Mouse (Mus musculus) ES-CJ7 (cell line): ENCODE measurements at regions not wholly inside any gene's neighbourhood (a gene's known extent, or its start where the extent isn't known, plus 50 kb on each side); places are given as distances from the start of the nearest gene placed in this dataset.
A peak's percentile ranks its signal among the peaks of the same experiment; 100 is the strongest.
"Not testable (repeated sequence)": the region's sequence is repeated elsewhere in the genome, so short reads cannot be mapped to it uniquely, and the experiment has no call there.

Source experiments
- DNase-seq: peaks from one replicate; pipeline ENCODE4 v3.0.0; 2011; ENCODE audit warnings: low read depth, low spot score

DNA sequence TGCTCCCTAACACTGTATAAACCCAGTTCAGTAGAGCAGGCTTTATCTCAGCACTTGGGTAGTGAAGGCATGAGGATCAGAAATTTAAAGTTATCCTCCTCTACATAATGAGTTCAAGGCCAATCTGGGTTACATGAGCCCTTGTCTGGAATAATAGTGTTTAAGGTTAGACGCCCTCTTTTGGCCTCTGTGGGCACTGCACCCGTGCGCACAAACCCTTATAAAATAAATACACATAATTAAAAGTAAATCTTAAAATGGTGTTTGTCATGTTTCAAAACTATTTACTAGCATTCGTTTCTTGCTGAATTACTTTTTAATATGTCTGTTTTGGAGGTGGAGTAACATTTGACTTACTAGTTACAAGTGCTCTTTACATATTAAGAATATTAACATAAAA is 271.2 kb downstream of the Cyp26b1 start:
- no peak for DNase-seq

DNA sequence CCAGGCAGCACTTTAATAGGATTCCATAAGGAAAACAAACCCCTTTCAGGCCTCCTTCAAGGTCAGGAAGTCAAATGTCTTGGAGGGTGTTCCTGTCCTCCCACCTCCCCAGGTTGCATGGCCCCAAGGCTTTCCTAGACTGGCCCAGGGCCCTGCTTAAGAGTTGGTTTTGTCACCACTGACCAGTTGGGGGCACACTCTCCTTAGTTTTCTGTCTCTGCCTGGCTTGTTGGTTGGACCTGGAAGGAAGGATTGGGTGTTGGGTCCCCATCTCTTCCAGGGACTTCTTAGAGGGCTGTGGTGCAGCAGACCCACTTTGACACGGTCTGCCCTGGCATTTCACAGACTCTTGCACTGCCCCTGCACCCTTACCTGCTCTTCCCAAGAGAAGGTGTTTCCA is 273.1 kb downstream of the Cyp26b1 start:
- DNase-seq, result peak; percentile 12

DNA sequence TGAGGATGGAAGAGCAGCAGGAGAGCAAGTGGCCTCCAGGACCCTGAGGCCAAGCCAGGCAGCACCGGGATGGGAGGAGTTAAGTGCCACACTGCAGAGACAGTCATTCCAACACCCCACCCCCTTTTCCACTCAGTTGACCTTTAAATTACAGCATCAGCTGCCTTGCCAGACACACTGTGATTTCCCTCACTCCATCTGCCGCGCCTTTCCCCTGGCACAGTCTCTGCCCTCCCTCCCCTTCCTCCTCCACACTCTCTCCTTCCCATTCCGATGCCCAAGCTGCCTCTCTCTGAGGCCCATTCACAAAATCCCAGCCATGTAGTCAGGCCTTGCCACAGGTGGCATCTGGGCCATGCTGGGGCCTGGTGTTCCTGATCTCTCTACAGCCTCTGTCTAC is 274.9 kb downstream of the Cyp26b1 start:
- no peak for DNase-seq

DNA sequence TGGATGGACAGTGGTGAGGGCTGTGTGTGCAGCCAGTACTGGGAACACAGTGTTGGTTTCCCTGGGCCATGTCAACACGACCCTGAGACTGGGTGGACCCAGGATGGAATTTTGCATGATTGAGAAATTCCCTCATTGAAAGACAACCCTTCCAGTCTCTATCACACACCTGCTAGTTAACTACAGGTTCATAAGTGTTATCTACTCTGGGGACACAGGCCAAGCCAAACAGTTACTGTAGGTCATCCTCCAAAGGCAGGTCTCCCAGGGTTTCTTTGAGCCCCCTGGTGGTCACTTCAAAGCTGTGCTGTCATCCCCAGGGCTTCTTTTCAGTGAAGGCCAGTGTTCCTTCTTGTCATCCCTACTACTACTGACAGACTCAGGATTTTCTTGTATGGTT is 276.7 kb downstream of the Cyp26b1 start:
- peak; percentile 23 for DNase-seq

DNA sequence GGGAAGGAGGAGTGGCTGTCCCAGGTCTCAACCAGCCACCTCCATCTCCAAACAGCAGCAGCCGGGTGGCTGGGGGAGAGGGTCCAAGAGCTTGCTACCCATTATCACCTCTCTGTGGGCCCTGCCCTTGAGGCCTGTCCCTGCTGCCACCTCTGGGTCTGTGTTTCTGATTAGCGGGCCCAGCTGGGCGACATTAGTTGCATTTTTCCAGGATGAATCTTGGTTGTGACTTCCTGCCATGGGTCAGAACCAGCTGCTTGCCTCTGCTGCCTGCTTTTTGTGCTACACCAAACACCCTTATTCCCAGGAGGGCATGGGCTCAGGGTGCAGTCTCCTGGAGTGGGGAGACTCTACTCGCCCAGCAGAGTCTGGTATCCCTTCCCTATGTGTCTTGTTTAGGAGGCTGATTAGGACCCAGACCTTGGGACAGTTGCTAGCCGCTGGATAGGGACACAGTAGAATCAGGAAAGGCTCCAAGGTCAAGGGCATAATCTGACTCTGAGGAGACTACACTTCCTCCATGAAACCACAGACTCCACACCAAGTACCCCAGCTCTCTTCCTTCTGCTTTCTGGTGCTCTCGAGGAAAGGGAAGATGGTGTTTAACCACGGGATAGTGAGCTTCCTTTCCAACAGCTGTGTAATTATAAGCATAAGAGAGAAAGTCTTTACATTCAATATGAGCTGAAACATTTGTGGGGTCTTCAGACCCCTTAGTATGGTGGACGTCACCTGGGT is 278.4 kb downstream of the Cyp26b1 start:
- DNase-seq, result no peak

DNA sequence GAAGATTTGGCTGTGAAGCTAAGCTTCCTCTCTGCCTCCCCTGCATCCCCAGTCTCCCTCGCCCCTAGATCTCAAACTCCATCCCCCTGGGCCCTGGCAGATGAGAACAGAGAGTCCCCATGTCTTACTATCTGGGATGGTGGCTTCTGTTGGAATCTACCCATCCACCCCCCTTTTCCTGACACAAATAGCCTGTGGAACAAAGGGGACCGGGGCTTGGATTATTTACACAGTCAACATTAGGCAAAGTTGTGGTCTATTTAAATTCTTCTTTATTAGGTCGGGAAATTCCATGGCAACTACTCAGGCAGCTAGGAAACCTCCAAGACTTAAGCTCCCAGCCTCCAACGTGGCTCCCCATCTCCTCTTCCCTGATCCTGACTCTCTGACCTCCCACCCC is 279.9 kb downstream of the Cyp26b1 start:
- DNase-seq, result no peak

DNA sequence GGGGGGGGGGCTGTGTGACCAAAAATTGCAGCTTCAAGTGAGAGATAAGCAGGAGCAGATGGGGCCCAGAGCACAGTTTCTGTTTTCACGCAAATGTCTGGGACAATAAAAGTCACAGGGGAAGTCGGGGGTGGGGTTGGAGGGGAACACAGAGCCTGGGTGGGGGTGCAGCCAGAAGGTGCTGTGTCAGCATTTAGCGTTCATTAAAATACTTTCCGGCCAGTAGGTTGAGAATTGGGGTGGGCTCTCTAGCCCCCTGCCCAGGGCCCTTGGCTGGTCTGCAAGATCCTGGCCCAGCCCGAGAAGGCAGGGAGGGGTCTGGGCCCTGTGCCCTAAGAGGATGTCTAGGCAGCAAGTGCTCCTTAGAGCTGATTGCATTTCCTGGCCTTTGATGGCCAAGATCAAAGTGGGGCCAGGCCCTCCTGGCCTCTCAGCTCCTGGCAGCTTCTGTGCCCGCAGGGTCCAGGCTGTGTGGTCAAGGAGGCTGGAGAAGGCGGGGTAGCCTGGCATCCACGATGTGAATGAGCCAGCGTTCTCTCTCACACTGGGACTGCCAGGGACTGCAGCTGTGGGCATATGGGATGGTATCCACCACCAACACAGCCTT is 283.0 kb downstream of the Cyp26b1 start:
- no peak for DNase-seq

DNA sequence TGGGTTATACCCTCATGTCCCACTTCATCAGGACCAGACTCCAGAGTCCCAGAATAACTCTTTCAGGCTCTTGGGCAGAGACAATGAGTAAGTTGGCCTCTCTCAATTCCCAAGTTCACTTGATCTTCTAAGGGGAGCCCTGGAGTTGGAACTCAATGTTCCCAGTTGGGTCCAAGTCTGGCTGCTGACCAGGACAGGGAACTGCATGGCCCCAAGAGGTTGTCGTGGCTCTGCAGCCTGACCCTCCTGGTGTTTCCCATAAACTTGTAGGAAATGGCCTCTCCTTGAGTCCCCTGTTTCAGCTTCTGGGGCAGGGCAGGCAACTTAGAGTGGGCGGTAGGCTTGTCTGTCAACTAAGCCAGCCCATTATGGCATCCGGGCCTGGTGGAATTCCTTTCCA is 286.2 kb downstream of the Cyp26b1 start:
- DNase-seq, result no peak

DNA sequence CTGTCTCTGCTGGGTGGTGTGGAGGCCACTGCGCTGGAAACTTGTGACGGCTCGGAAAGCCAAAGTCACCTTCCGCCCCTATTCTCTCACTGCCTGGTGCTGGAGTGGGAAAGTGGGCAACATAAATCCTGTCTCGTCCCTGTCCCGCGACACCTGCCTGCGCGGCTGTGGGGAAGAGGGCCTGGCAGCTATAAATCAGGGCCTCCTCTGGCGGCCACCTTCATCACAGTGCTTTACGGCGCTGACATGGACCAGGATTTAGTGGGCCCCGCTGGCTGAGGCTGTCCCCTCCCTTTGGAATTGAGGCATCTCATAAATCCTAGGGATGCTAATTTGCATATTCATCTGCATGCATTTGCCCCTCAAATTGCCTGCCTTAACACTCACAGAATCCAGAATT is 287.1 kb downstream of the Cyp26b1 start:
- no peak for DNase-seq

DNA sequence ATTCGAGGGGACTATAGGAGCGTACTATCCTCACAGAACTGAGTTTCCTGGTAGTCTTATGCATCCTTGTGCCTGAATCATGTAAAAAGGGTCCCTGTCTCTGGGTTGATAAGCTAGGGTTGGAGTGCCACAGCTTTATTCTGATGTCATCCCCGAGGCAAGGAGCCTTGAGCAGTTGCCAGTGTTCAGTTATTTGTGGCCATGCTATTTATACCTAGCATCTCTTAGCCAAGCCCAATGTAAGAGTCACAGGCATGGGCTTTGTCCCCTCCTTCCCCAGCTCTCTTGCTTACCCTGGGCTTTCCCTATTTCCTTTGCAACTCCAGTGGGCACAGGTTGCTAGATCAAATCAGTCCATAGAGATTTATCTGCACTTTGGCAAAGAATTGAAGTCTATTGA is 288.6 kb downstream of the Cyp26b1 start:
- no peak for DNase-seq

DNA sequence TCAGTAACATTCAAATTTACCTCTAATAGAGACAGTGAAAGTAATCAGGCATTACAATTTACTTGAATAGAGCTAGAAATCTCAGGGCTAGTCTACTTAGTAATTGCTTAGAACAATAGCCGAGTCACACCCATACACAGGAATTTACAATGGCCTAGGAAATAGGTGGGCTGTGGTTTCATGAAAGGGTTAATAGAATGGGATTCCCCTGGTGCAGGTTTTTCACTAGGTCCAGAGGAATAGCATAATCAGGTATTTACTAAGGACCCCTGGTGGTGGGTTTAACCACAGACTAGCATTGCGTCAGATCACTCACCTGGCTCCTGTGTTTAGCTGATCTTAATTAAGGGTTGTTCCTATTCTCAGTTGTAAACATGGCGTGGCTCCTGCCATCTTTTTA is 290.8 kb downstream of the Cyp26b1 start:
- DNase-seq, result peak; percentile 52

DNA sequence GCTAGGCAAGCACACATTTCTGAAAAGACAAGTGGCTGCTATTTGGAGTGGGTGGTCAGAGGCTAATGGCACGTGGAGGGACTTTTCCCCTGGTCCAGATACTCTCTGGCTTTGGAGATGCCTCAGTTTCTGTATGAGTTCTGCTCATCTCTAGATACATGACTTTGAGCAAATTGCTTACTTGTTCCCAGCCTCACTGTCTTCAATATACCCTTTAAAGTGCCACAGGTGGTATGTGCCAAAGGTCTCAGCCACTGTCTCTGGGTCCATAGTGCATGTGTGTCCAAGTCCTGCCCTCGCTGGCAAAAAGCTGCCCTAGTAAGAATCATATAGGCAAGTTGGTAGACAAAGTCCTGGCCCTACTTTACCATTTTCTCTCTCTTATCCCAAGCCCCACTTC is 291.5 kb downstream of the Dysf start:
- no peak for DNase-seq

DNA sequence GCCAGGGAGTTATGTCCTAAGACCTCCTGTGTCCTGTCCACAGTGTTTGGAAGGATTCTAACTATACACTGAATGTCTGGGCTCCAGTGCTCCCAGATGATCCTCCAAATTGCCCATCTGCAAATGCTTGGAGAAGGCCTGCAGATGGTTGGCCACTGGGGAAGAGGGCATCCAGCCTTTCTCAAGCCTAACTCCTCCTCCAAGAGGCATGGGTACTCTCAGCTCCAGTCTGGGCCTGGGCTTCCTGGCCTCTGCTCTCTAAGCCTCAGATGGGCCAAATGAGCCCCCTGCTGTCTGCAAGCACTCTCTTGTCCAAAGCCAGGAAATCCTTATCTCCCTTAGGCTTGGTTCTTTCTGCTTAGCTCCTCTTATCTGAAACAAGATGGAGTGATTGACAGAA is 290.8 kb downstream of the Dysf start:
- no peak for DNase-seq

DNA sequence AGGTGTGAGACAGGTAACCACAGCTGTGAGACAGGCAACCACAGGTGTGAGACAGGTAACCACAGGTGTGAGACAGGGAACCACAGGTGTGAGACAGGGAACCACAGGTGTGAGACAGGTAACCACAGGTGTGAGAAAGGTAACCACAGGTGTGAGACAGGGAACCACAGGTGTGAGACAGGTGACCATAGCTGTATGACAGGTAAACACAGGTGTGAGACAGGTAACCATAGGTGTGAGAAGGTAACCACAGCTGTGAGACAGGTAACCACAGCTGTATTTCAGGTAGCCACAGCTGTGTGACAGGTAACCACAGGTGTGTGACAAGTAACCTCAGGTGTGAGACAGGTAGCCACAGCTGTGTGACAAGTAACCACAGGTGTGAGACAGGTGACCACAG is 265.5 kb downstream of the Dysf start:
- DNase-seq, result not testable (repeated sequence)

DNA sequence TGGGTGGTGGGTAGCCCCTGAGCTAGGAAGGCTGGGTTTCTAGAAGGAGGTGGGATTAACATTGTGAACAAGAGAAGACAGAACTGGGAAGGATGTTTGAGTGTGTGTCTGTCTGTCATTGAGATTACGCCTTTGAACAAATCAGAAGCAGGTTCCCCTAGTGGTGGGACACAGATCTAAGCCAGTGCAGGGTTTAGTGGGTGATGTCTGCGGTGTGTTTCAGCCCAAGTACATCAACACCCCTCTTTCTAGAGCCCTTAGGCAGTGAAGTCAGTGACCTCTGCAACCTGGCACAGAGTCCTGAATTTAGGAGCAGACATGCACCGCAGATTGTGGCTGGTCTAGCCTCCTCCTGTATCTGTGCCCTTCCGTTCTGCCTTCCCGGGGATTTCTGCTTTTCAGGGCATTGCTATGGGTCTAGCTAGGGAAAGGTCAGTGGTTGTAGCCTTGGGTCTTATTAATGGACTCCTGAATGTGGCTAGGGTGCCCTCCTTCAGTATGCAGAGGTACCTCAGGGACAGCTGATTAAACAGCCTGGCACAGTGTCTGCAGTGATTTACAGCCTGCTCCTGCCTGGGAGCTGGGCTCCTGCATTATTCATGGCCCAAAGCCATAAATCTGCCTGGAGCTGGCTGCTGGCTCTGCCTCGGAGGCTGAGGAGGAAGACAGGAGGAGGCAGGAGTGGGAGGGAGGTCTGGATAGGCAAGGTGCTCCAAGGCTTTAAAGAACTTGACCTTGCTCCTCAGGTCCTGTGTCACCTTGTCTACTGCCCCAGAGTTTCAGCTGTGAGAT is 264.3 kb downstream of the Dysf start:
- DNase-seq, result no peak

DNA sequence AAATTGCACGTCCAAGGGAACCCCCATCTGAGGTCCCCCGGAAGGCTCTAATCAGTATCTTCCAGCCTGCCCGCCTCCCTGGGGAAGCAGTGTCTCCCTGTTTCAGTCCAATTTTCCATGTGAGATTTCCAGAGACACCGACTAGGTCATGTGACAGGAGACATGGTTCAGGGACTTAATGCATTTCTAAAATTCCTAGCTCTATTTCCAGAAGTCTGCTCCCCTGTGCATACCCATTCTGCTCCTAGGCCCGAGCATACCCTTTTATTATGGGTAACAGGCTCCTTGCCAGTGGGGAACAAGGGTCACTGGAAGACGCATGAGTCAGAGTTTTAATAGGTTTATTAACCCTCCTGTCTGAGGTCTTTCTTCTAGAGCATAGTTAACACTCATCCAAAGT is 263.6 kb downstream of the Dysf start:
- no peak for DNase-seq

DNA sequence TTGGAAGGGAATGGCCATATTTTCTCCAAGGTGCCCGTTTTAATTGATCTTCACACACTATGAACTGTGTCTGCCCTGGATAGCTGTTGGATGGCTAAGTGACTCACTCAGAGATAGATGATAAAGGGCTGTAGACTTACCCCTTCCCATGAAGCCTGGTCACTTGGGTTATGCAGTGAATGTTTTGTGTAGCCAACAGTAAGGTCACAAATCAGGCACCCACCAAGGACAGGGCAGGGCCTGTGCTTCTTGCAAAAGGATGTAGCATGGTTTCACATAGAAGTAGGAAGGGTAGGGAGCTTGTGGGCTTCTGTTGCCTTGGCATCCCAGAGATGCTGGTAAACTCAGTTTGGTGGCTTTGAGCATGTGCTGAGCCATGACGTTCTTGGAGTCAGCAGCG is 263.1 kb downstream of the Dysf start:
- DNase-seq, result no peak

DNA sequence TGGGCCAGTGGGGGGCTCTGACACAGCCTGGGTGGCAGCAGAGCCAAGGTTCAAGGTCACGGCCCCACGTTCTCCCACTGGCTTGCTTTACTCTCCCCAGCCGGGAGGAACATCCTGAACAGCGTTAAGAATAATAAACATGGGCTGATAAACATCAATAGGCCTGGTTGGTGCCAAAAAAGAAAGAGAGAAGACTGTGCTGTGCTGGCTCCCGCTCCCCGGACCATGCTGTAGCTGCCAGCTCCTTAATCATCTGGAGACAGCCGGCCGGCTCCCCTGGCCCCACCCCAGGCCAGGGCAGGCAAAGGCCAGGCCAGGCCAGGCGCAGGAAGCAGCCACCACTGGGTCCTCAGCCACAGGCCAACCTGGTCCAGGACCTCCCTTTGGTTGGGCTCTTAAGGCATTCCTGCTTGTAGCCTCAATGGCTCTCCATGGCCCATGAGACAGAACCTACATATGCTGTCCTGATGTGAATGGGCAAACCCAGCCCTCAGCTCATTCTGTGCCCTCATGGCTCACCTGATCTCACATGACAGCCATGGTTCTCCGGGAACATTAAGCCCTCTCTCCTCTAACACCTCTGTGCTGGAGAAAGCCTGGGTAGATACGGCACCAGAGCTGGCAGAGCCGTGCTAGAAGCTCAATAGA is 262.3 kb downstream of the Dysf start:
- no peak for DNase-seq

DNA sequence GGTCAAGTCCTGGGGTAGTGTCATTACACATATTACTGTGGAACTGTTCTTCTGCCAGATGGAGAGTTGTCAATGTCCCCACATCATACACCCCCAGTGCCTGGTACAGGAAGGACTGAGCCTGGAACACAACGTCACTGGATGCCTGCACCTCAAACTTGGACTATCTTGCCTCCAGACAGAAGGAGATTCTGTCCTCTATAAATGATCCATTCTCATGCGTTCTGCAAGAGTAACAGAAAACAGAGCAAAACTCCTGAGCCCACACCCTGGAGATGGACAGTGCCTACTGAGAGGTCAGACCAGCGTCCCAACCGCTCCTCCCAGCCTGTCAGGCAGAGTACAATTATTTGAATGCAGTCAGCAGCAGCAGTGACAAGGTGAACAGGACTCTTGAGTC is 261.1 kb downstream of the Dysf start:
- DNase-seq, result no peak

DNA sequence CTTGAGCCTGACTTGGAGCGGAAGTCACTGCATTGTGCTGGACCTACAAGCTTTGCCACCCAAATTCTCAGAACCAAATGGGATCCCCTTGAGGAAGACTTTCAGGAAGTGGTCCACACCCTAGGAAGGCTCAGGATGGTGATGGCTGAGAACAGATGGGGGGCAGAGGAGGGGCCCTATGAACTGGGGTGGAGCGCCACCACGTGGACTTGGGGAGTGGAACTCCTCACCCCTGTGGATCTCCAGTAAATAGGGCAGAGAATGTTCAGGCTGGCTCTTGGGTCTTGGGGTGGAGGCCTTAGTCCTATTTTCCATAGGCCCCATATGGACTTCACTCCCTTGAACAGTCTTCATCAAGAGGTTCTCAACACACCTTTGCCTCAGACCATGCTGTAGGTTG is 260.6 kb downstream of the Dysf start:
- no peak for DNase-seq

DNA sequence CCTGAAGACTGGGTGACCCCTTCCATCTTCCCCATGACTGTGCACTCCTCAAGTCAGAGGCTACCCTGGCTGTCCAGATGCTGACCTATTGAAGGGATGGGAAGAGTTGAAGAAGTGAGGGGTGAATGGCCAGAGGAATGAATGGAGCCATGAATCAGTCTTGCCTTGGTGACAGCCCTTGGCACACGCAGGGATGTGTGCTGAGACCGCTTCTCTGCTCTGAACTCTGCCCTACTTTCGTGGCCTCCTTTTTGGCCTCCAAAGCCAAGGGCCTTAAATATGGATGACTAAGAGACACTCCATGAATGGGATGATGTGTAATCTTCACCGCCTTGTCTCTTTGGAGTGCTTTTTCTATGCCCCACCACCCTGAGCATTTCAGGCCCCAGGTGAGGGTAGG is 259.7 kb downstream of the Dysf start:
- no peak for DNase-seq

DNA sequence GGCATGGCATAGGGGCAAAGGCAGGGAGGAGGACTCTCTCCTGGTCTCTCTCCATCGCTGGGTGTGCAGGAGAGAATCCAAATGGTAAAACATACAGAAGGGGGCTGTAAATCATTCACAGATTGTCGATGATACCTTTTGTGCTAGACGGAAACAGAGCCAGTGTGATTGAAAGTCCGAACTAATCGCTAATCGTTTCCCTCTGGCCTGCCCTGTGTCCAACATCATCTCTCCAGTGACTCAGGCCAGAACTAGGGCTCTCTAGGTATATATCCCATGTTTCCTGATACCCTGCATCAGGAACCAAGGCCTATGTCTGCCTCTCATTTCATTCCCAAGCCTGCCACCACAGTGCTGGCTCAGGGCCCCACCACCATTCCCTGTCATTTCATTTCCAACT is 259.1 kb downstream of the Dysf start:
- DNase-seq, result no peak
